In genomic region chr11:60084589-60084988, GRCm38 (mm10) we compare ENCODE assay signal across 10 mouse cellular contexts. TPM values are rescaled to one million over a fixed set of nuclear protein-coding genes. Genes with fewer than 3 reads are reported as not detected.
A peak's percentile ranks its signal among the peaks of the same experiment; 100 is the strongest.
DNase-seq lines count a peak whose midpoint lies in the region; ATAC-seq and TF ChIP-seq lines count a peak whose summit lies in the region.
"Had no signal": no experiment of that assay in that cellular context is flagged by ENCODE, and none has a peak within 500 bp of the region (broad histone marks: within the 10 kb centered on the region; RNA-seq: fewer than 3 reads in every experiment).

No protein-coding gene starts in this region.

- TF ChIP-seq CTCF in C2C12 (IDR thresholded peaks at IDR 0.05; ENCODE audit: control insufficient read depth, insufficient read depth, insufficient read length) = peak; percentile 32

- H3K4me3 ChIP-seq in heart, embryonic 11.5 days (ENCODE audit: low read depth, low read length) = no peak overlapping the region
- no peak overlapping the region for H3K4me3 ChIP-seq in C2C12 (ENCODE audit: insufficient read depth, poor library complexity, severe bottlenecking)
- H3K4me3 ChIP-seq: embryonic facial prominence, embryonic 15.5 days had no signal

- H3K4me2 ChIP-seq in heart, embryonic 11.5 days = no peak overlapping the region
- H3K4me2 ChIP-seq: embryonic facial prominence, embryonic 15.5 days had no signal

- H3K36me3 ChIP-seq in heart, embryonic 11.5 days (ENCODE audit: control insufficient read depth, insufficient read depth, low read length) = no peaks in the 10 kb centered on the region
- H3K36me3 ChIP-seq in C2C12 (ENCODE audit: control insufficient read depth, insufficient read depth) = no peaks in the 10 kb centered on the region
- H3K36me3 ChIP-seq: embryonic facial prominence, embryonic 15.5 days had no signal

- H3K79me2 ChIP-seq in C2C12 (ENCODE audit: control insufficient read depth, insufficient read depth) = no peaks in the 10 kb centered on the region

- H3K27ac ChIP-seq in heart, embryonic 11.5 days (ENCODE audit: low read depth, low read length) = no peak overlapping the region
- H3K27ac ChIP-seq: embryonic facial prominence, embryonic 15.5 days; macrophage had no signal

- intact Hi-C loops in heart, postnatal 14 days (cut with DNase I) = no loop called here

- no peak overlapping the region for H3K9ac ChIP-seq in heart, embryonic 11.5 days (ENCODE audit: low read depth, low read length)
- H3K9ac ChIP-seq: embryonic facial prominence, embryonic 15.5 days had no signal

- no peak for ATAC-seq in heart, embryonic 11.5 days (replicated peaks; ENCODE audit: insufficient number of reproducible peaks, low FRiP score, low TSS enrichment)

- no peaks in the 10 kb centered on the region for H3K4me1 ChIP-seq in heart, embryonic 11.5 days (ENCODE audit: control insufficient read depth, insufficient read depth, low read length)

- H3K79me3 ChIP-seq in C2C12 (ENCODE audit: low read depth) = no peaks in the 10 kb centered on the region

- WGBS in heart, embryonic 11.5 days (ENCODE audit: insufficient replicate concordance) = 38% methylated on average over 2 of the region's 2 CpGs

- DNase-seq in heart, postnatal 14 days = peak; percentile 48 to 62
- DNase-seq in ZHBTc4 (ENCODE audit: low read depth, low spot score) = peak; percentile 79
- DNase-seq in forelimb bud, embryonic 11.5 days (ENCODE audit: low read depth, low spot score) = peak; percentile 59
- peak; percentile 82 for DNase-seq in naive thymus-derived CD4-positive, alpha-beta T cell, adult 2 months (ENCODE audit: low read depth)
- no peak for DNase-seq in right cerebral cortex, postnatal 36 days (ENCODE audit: low spot score in 2 of 2)
- no peak for DNase-seq in right cerebral cortex, postnatal 10 days (ENCODE audit: low spot score in 2 of 2)

- H3K27me3 ChIP-seq in heart, embryonic 11.5 days (ENCODE audit: control insufficient read depth, insufficient read depth, low read length) = no peaks in the 10 kb centered on the region; the same call in 1 of the 2 replicates
- H3K27me3 ChIP-seq in C2C12 (ENCODE audit: control insufficient read depth, insufficient read depth, insufficient read length) = no peaks in the 10 kb centered on the region
- H3K27me3 ChIP-seq: embryonic facial prominence, embryonic 15.5 days had no signal

- H3K9me3 ChIP-seq in heart, embryonic 11.5 days (replicated peaks; ENCODE audit: control insufficient read depth, low read length) = no peaks in the 10 kb centered on the region
- H3K9me3 ChIP-seq: embryonic facial prominence, embryonic 15.5 days had no signal

- H3ac ChIP-seq in C2C12 (ENCODE audit: control insufficient read depth, insufficient read length, low read depth) = no peak overlapping the region

TF ChIP-seq in C2C12, 6 proteins besides CTCF, POLR2A, EP300 and RAD21:
- TF ChIP-seq MAX (IDR thresholded peaks at IDR 0.05) (peak; percentile 16), FOSL1 (IDR thresholded peaks at IDR 0.05; ENCODE audit: insufficient read depth, low read length, poor library complexity, severe bottlenecking) (no peak)

RNA-seq across cellular contexts. Expression of gene Rai1, which starts 20.2 kb away (rescaled TPM):
- total RNA-seq in heart, postnatal 14 days (2021) = 10 to 100 TPM; 32.6 to 33.1 TPM
- 20.5 and 24.4 TPM in 2 replicates for polyA plus RNA-seq in heart, embryonic 11.5 days (2014; fragmentation: Nextera tagmentation; extraction: Ambion mirVana)
- polyA plus RNA-seq in C2C12 (2012; fragmentation: generic; extraction: Trizol) = 24.9 TPM

RNA-seq across cellular contexts. Expression of gene Pemt, which starts 38.3 kb away (rescaled TPM):
- total RNA-seq in heart, postnatal 14 days (2021) = 1 to 10 TPM; 1.3 to 1.9 TPM
- 14.9 and 17.6 TPM in 2 replicates for polyA plus RNA-seq in heart, embryonic 11.5 days (2014; fragmentation: Nextera tagmentation; extraction: Ambion mirVana)
- 16.7 TPM for polyA plus RNA-seq in C2C12 (2012; fragmentation: generic; extraction: Trizol)

Comparison
In these comparisons a context has a peak if more than half of its experiments do, and no peak if none do; other contexts are left out.
1. DNase-seq: peak in heart, postnatal 14 days (2 of 2), ZHBTc4 (single experiment), forelimb bud, embryonic 11.5 days (single experiment) and naive thymus-derived CD4-positive, alpha-beta T cell, adult 2 months (single experiment); none in right cerebral cortex, postnatal 36 days (0 of 2) and right cerebral cortex, postnatal 10 days (0 of 2).